Mouse (Mus musculus) heart, postnatal 36 days (tissue): ENCODE measurements at regions not wholly inside any gene's neighbourhood (a gene's known extent, or its start where the extent isn't known, plus 50 kb on each side); places are given as distances from the start of the nearest gene placed in this dataset.

Source experiments
- DNase-seq, 2 experiments: peaks; one replicate each; pipeline ENCODE4 v3.0.0; 2021 to 2022
- intact Hi-C: fragments of 180-260 bp; cut with DNase I; formaldehyde crosslinking; loops from one replicate; pipeline ENCODE4 v1.15.1; 2025

- DNase-seq: no peak
- intact Hi-C loops: no loop called here
These were observed 473.8 kb upstream of the Nrp1 start for GRCm38 (mm10) chr8:127884641-127885040.

- no peak for DNase-seq
- intact Hi-C loops: no loop called here
These were observed 473.2 kb upstream of the Nrp1 start for GRCm38 (mm10) chr8:127885211-127885610.

GRCm38 (mm10) chr8:127885831-127886230 is 472.6 kb upstream of the Nrp1 start:
- intact Hi-C loops: no loop called here
- no peak for DNase-seq

GRCm38 (mm10) chr8:127890729-127891128 is 467.7 kb upstream of the Nrp1 start:
- intact Hi-C loops: no loop called here
- DNase-seq: no peak

- intact Hi-C loops: no loop called here
- no peak for DNase-seq
These were observed 464.1 kb upstream of the Nrp1 start for GRCm38 (mm10) chr8:127894284-127894683.

- no peak for DNase-seq
- intact Hi-C loops: no loop called here
These were observed 450.0 kb upstream of the Nrp1 start for GRCm38 (mm10) chr8:127908436-127908835.

GRCm38 (mm10) chr8:127909580-127909979 is 448.8 kb upstream of the Nrp1 start:
- intact Hi-C loops: no loop called here
- DNase-seq: no peak

- intact Hi-C loops: loop anchor here (2.0 kb wide), 1 partner anchor 443 kb away; no protein-coding TSS in a partner anchor
- DNase-seq: peak in 1 of 2 experiments; percentile 44
These were observed 444.3 kb upstream of the Nrp1 start for GRCm38 (mm10) chr8:127914086-127914485.

- DNase-seq: no peak
- intact Hi-C loops: loop anchor here (2.0 kb wide), 1 partner anchor 442 kb away; no protein-coding TSS in a partner anchor
These were observed 443.5 kb upstream of the Nrp1 start for GRCm38 (mm10) chr8:127914914-127915313.

GRCm38 (mm10) chr8:127915591-127916028 is 442.8 kb upstream of the Nrp1 start:
- DNase-seq: no peak
- intact Hi-C loops: loop anchor here (2.0 kb wide), 1 partner anchor 441 kb away; no protein-coding TSS in a partner anchor

GRCm38 (mm10) chr8:127921925-127922324 is 436.5 kb upstream of the Nrp1 start:
- intact Hi-C loops: no loop called here
- no peak for DNase-seq

- intact Hi-C loops: no loop called here
These were observed 435.1 kb upstream of the Nrp1 start for GRCm38 (mm10) chr8:127923321-127923720.

GRCm38 (mm10) chr8:127932276-127932675 is 426.1 kb upstream of the Nrp1 start:
- no peak for DNase-seq
- intact Hi-C loops: no loop called here

More at GRCm38 (mm10) chr8:127923321-127923720, 435.1 kb upstream of the Nrp1 start:
- DNase-seq: no peak

GRCm38 (mm10) chr8:127936792-127937435 is 421.5 kb upstream of the Nrp1 start:
- intact Hi-C loops: no loop called here
- DNase-seq: no peak

GRCm38 (mm10) chr8:127939284-127939985 is 419.0 kb upstream of the Nrp1 start:
- intact Hi-C loops: no loop called here
- DNase-seq: no peak

- intact Hi-C loops: no loop called here
- DNase-seq: no peak
These were observed 418.4 kb upstream of the Nrp1 start for GRCm38 (mm10) chr8:127939986-127940359.

- intact Hi-C loops: no loop called here
- DNase-seq: no peak
These were observed 416.1 kb upstream of the Nrp1 start for GRCm38 (mm10) chr8:127942319-127942718.

- intact Hi-C loops: no loop called here
These were observed 413.4 kb upstream of the Nrp1 start for GRCm38 (mm10) chr8:127944955-127945498.

GRCm38 (mm10) chr8:127957571-127957970 is 400.8 kb upstream of the Nrp1 start:
- no peak for DNase-seq
- intact Hi-C loops: no loop called here

More at GRCm38 (mm10) chr8:127944955-127945498, 413.4 kb upstream of the Nrp1 start:
- DNase-seq: no peak

- intact Hi-C loops: no loop called here
- DNase-seq: no peak
These were observed 399.9 kb upstream of the Nrp1 start for GRCm38 (mm10) chr8:127958351-127959044.

- no peak for DNase-seq
- intact Hi-C loops: no loop called here
These were observed 395.5 kb upstream of the Nrp1 start for GRCm38 (mm10) chr8:127962862-127963261.
